Mouse (Mus musculus): Measurements from ENCODE around the gene Impdh1.

- TF ChIP-seq POLR2A (IDR thresholded peaks at IDR 0.05; ENCODE audit: borderline replicate concordance, extremely low read depth, low read depth, low read length) (peak; percentile 74; the same call in 1 of the 2 replicates), CTCF (IDR thresholded peaks at IDR 0.05; ENCODE audit: insufficient read depth, low read length) (no peak)
Measured at GRCm38 (mm10) chr6:29215881-29216501, at the start of gene Impdh1.
